Mouse (Mus musculus) midbrain, embryonic 11.5 days (tissue): Measurements from ENCODE around the gene Plppr3. TPM values are rescaled to one million over a fixed set of nuclear protein-coding genes. Genes with fewer than 3 reads are reported as not detected.

Experiments used
- ATAC-seq: fragments of 200-750 bp; cut with Nextera tagmentation; 2 replicates; pipeline ENCODE4 v1.8.0; 2017; ENCODE audit warnings: moderate TSS enrichment, moderate library complexity; ENCODE audit not compliant: low FRiP score
- DNase-seq: peaks from one replicate; pipeline ENCODE4 v3.0.0; 2015; ENCODE audit warnings: low spot score; ENCODE audit errors: missing footprints
- H3K27ac ChIP-seq: fragments of 300-500 bp; sonication (generic); 2 replicates; pipeline ENCODE4 v1.5.1; 2014; ENCODE audit warnings: low read depth, low read length
- H3K27me3 ChIP-seq: fragments of 300-500 bp; sonication (generic); 2 replicates; pipeline ENCODE4 v1.6.1; 2014; ENCODE audit warnings: mild to moderate bottlenecking, low read length, moderate library complexity, mixed read lengths; ENCODE audit not compliant: control insufficient read depth, insufficient read depth
- H3K36me3 ChIP-seq: fragments of 300-500 bp; sonication (generic); 2 replicates; pipeline ENCODE4 v1.6.1; 2014; ENCODE audit warnings: mild to moderate bottlenecking, low read length, moderate library complexity, mixed read lengths; ENCODE audit not compliant: control insufficient read depth, insufficient read depth
- H3K4me1 ChIP-seq: fragments of 300-500 bp; sonication (generic); 2 replicates; pipeline ENCODE4 v1.6.1; 2014; ENCODE audit warnings: low read length; ENCODE audit not compliant: control insufficient read depth, insufficient read depth
- H3K4me2 ChIP-seq: fragments of 300-500 bp; sonication (generic); 2 replicates; pipeline ENCODE4 v1.6.1; 2014; ENCODE audit warnings: mild to moderate bottlenecking, moderate library complexity
- H3K4me3 ChIP-seq: fragments of 300-500 bp; sonication (generic); 2 replicates; pipeline ENCODE4 v1.5.1; 2014; ENCODE audit warnings: low read depth, low read length
- H3K9ac ChIP-seq: fragments of 300-500 bp; sonication (generic); 2 replicates; pipeline ENCODE4 v1.6.1; 2014; ENCODE audit warnings: low read length
- H3K9me3 ChIP-seq: fragments of 300-500 bp; sonication (generic); 2 replicates; pipeline ENCODE4 v1.6.1; 2016; ENCODE audit warnings: low read length; ENCODE audit not compliant: control insufficient read depth
- WGBS: fragments of 180-500 bp; shearing (Covaris S2); extraction: QIAGEN DNeasy Blood & Tissue Kit; methylation state at CpG from one replicate; pipeline ENCODE4 v1.1.7; 2014; 5-methylcytosine and 5-hydroxymethylcytosine counted together
- polyA plus RNA-seq: library from polyadenylated mRNA; unstranded; fragments of >200 nt; fragmentation: Nextera tagmentation; extraction: Ambion mirVana; gene quantifications from 2 replicates; pipeline ENCODE4 v1.2.1, GENCODE M21; 2014

The Plppr3 gene
- polyA plus RNA-seq: 112 and 117 TPM in 2 replicates

DNA sequence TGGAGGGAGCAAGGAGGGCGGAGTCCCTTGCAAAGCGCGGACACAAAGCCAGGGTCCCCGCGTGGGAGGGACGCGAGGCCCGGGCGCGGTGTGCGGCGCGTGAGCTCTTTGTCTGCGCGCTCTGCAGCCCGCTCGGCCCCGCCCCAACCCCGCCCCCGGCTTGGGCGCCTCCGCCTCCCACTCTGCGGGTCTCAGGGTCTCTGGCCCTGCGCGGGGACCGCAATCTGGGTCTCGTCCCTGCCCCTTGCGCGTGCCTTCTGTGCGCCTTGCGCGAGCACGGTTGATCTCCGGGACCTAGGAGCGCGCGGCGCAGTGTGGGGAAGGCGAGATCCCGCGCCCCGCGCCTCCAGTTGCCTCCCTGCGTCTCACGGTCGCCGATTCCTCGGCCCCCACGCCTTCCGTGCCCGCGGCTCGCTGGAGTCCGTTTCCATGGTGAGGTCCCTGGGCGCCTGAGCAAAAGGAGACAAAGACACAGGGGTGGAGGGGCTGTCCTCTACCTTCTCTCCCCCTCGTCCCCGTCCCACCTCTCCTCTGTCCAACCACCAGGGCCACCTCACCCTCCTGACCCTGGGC lies at the start of gene Plppr3, which contains the start of gene Prtn3:
Gene Plppr3 (minus strand): TSS at position 345 of the 573 bp plus-strand sequence.
Gene Prtn3 (plus strand): TSS at position 187 of the 573 bp plus-strand sequence.
- Histone ChIP-seq H3K27me3 (no peaks in the 10 kb centered on the region), H3K4me2 (peak within 1 kb of the TSS; percentile 80), H3K4me1 (peaks cover 13% of the 10 kb centered on the region), H3K9ac (peak within 1 kb of the TSS; percentile 96), H3K4me3 (peak within 1 kb of the TSS; percentile 80), H3K36me3 (peaks cover 12% of the 10 kb centered on the region), H3K27ac (peak within 1 kb of the TSS; percentile 87), H3K9me3 (no peaks in the 10 kb centered on the region)
- peak; percentile 92 for ATAC-seq
- WGBS: under 1% methylated on average over 48 of the region's 57 CpGs
- peak; percentile 98 for DNase-seq

DNA sequence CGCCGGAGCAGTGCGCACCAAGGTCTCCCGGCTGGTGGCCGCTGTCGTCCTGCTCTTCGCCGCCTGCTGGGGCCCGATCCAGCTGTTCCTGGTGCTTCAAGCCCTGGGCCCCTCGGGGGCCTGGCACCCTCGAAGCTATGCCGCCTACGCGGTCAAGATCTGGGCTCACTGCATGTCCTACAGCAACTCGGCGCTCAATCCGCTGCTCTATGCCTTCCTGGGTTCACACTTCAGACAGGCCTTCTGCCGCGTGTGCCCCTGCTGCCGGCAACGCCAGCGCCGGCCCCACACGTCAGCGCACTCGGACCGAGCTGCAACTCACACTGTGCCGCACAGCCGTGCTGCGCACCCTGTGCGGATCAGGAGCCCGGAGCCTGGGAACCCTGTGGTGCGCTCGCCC lies 47.1 kb upstream of the Plppr3 start:
- DNase-seq (no peak), ATAC-seq (no peak)
- Histone ChIP-seq H3K4me3 (peak overlapping the region; percentile 15), H3K9me3 (no peaks in the 10 kb centered on the region), H3K27me3 (peaks cover 64% of the 10 kb centered on the region), H3K4me2 (peak overlapping the region; percentile 28), H3K36me3 (no peaks in the 10 kb centered on the region), H3K4me1 (peaks cover 28% of the 10 kb centered on the region), H3K27ac (no peak overlapping the region), H3K9ac (peak overlapping the region; percentile 20; the same call in 1 of the 2 replicates)
- WGBS: 3% methylated on average over 34 of the region's 34 CpGs

DNA sequence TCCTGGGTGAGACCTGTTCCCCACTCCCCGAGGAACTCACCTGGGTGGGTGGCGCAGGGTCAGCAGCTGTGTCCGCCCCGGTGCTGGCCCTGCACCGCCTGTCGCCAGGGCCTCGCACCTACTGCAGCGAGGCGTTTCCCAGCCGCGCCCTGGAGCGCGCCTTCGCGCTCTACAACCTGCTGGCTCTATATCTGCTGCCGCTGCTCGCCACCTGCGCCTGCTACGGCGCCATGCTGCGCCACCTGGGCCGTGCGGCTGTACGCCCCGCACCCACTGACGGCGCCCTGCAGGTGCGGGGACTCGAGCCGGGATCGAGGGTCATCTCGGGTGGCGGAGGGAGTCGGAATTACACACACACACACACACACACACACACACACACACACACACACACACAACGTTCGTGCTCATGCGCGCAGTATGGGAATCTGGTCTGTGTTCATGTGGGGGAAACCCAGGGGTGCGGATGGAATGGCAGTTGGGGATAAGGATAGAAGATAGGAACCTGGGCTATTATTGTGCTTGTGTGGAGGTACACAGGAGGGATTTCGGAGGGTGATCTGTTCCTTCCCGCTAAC lies 46.6 kb upstream of the Plppr3 start, which contains the start of gene R3hdm4:
Gene R3hdm4 (minus strand): TSS at position 251 of the 578 bp plus-strand sequence.
- WGBS: 4% methylated on average over 41 of the region's 41 CpGs
- peak within 1 kb of the TSS; percentile 28 for H3K4me2 ChIP-seq
- peaks cover 62% of the 10 kb centered on the region for H3K27me3 ChIP-seq
- ATAC-seq (no peak), DNase-seq (no peak)
- peaks cover 25% of the 10 kb centered on the region for H3K4me1 ChIP-seq
- H3K36me3 ChIP-seq: no peaks in the 10 kb centered on the region
- H3K9me3 ChIP-seq: no peaks in the 10 kb centered on the region
- H3K27ac ChIP-seq: no peak within 1 kb of the TSS
- peak within 1 kb of the TSS; percentile 15 for H3K4me3 ChIP-seq
- H3K9ac ChIP-seq: peak within 1 kb of the TSS; percentile 20

DNA sequence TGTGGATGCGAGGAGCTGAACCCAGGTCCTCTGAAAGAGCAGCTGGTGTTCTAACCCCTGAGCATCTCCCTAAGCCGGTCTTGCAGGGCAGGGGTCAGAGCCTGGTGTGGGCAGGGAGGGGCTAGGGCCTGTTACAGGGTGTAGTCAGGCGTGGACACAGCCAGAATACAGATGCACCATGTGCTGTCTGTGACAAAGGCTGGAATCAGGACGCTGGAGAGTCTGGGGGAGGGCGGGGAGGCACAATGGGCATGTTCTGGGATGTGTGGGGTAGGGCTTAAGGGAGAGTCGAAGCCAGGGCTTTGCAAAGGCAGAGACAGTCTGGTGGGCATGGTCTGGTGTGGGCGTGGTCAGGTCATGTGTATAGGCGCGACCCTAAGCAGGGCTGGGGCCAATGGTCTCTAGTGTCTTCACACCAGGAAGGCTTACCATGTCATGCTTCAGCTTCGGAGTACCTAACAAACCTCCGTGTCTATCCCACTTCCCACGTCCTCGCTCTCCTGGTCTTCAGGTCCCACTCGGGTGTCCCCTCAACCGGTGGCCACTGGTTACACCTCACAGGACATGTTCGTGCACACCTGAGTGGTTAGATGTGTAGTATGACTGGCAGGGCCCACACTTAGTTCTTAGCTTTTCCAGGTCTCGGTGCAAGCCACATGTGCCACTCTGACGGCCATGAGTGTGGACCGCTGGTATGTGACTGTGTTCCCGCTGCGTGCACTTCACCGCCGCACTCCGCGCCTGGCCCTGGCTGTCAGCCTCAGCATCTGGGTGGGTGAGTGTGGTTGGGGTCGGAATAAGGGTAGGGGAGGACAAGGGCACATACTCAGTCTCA lies 45.8 kb upstream of the Plppr3 start:
- H3K27ac ChIP-seq: no peak overlapping the region
- H3K9me3 ChIP-seq: no peaks in the 10 kb centered on the region
- H3K4me1 ChIP-seq: peaks cover 27% of the 10 kb centered on the region
- no peak overlapping the region; the same call in 1 of the 2 replicates for H3K4me2 ChIP-seq
- 0 out of 2 replicates have a peak overlapping the region, but pooled peaks have one; percentile 2 for H3K4me3 ChIP-seq
- H3K27me3 ChIP-seq: peaks cover 60% of the 10 kb centered on the region
- ATAC-seq (peak; percentile 39), DNase-seq (peak; percentile 91)
- H3K9ac ChIP-seq: peak overlapping the region; percentile 12; the same call in 1 of the 2 replicates
- H3K36me3 ChIP-seq: no peaks in the 10 kb centered on the region
- 15% methylated on average over 26 of the region's 26 CpGs for WGBS

DNA sequence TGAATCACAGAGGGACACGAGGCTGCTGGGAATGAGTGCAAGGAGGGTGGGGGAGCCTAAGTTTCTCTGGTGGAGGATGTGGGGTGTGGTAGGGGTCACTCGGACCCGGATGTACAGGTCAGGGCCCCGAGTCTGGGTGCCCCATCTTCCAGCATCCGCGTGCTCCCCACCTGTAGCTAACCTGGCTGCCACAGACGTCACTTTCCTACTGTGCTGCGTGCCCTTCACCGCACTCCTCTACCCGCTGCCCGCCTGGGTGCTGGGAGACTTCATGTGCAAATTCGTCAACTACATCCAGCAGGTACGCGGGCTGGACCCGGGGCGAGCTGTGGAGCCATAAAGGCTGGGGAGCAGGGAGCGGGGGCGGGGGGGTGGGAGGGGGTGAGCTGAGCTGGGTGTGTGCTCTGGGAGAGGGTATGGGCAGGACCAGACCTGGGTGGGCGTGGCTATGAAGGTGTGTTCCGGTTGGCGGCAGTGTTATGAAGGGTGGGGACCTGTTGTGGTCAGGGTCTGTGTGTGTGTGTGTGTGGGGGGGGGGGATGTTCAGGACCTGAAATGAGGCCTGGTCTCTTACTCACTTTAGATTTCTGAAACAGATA lies 44.9 kb upstream of the Plppr3 start:
- ATAC-seq (no peak), DNase-seq (no peak)
- Histone ChIP-seq H3K4me1 (peaks cover 29% of the 10 kb centered on the region), H3K27me3 (peaks cover 60% of the 10 kb centered on the region), H3K36me3 (no peaks in the 10 kb centered on the region), H3K4me3 (0 out of 2 replicates have a peak overlapping the region, but pooled peaks have one; percentile 1), H3K9ac (no peak overlapping the region), H3K9me3 (no peaks in the 10 kb centered on the region), H3K27ac (no peak overlapping the region), H3K4me2 (0 out of 2 replicates have a peak overlapping the region, but pooled peaks have one; percentile 1)
- 4% methylated on average over 21 of the region's 21 CpGs for WGBS

DNA sequence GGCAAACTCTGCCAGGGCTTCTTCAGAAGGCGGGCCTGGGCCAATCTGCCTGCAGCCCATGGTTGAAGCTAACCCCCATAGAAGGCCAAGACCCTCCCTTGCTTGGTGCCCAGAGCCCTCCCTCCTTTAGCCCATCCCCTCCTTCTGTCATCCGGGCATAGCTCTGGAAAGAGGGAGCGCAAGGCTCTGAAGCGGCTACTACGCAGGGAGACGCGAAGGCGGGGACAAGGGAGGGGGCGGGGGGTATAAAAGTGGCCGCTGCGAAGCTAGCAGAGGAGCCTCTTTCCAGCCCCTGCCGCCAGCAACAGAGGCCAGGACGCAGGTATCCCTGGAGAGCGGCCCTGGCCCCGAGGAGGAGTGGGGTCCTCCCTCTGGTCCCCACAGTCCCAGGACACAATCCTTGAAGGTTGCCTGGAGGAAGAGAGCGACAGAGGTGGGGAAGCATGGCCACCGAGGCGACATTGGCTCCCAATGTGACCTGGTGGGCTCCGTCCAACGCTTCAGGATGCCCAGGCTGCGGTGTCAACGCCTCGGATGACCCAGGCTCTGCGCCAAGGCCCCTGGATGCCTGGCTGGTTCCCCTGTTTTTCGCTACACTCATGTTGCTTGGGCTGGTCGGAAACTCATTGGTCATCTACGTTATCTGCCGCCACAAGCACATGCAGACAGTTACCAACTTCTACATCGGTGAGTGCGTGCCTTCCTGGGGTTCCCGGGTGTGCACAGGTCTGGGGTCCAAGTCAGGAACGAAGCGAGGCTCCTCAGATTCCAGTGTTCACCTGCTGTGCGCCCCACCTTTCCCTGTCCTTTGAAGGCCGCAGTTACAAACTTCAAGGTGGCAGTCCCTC lies 44.0 kb upstream of the Plppr3 start:
- Histone ChIP-seq H3K9ac (no peak overlapping the region), H3K27me3 (peaks cover 60% of the 10 kb centered on the region), H3K4me3 (no peak overlapping the region), H3K4me1 (peaks cover 33% of the 10 kb centered on the region), H3K27ac (no peak overlapping the region), H3K36me3 (no peaks in the 10 kb centered on the region), H3K4me2 (peak overlapping the region; percentile 6; the same call in 1 of the 2 replicates), H3K9me3 (no peaks in the 10 kb centered on the region)
- no peak for ATAC-seq
- 4% methylated on average over 30 of the region's 35 CpGs for WGBS
- peak; percentile 89 for DNase-seq

DNA sequence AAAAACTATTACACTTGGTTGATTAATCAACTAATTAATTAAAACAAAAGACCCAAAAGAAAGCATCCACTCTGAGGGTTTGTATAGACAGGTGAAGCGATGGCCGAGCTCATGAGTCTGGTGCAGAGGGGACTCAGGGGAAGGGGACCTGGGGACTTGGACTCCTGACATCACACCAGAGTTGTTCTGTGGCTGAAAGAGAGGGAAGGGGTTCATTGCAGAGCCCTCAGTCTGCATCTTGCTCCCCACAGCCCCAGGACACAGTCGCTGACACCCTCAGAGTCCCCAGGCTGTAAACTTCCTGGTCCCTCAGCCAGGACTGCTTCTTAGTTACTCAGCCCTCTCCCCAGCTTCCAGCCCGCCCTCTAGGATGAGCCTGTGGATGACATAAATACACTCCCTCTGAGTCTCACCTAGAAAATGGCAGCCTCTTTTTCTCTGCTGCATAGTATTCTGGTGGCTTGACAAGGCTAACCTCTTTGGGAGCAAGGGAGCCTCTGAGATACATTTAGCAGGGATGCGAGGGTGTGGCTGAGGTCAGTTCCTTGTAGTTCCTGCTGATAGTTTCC lies 43.2 kb upstream of the Plppr3 start:
- no peak for DNase-seq
- Histone ChIP-seq H3K4me2 (peak overlapping the region; percentile 94), H3K27ac (no peak overlapping the region), H3K4me3 (peak overlapping the region; percentile 72), H3K36me3 (no peaks in the 10 kb centered on the region), H3K27me3 (peaks cover 54% of the 10 kb centered on the region), H3K9me3 (no peaks in the 10 kb centered on the region), H3K9ac (peak overlapping the region; percentile 92; the same call in 1 of the 2 replicates), H3K4me1 (peaks cover 33% of the 10 kb centered on the region)
- WGBS: 64% methylated on average over 5 of the region's 5 CpGs
- no peak for ATAC-seq
